In the genomic region with DNA sequence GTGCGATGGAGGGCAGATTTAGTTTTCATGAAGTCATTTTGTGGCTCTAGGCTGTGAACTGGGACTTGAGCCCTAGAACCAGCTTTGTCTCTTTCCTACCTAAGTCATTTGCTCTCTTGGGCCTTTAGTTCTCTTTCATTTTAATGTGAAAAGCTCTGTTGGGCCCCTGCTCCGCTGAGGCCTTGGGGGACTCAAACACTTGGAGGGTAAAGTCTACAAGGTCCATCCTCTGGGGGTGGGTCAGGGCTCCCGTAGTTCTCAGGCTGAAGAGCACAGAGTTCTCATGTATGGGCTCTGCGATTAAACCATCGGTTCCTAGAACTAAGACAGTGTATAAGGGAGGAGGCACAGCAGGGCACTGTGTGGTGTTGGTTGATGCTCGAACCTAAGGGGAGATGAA, we compare ENCODE assay signal across 20 mouse cellular contexts. TPM values are rescaled to one million over a fixed set of nuclear protein-coding genes. Genes with fewer than 3 reads are reported as not detected.
DNase-seq lines count a peak whose midpoint lies in the region; ATAC-seq and TF ChIP-seq lines count a peak whose summit lies in the region.
"Had no signal": no experiment of that assay in that cellular context is flagged by ENCODE, and none has a peak within 500 bp of the region (broad histone marks: within the 10 kb centered on the region; RNA-seq: fewer than 3 reads in every experiment).

No protein-coding gene starts in this region.

- TF ChIP-seq CTCF in layer of hippocampus, adult 2 months (conservative IDR thresholded peaks at IDR 0.05) = no peak

- no peaks in the 10 kb centered on the region for H3K9me3 ChIP-seq in limb, embryonic 15.5 days
- H3K9me3 ChIP-seq: G1E; limb, embryonic 13.5 days had no signal

- peak; percentile 15 for DNase-seq in cerebellum, adult 9-10 months
- no peak for DNase-seq in cerebellum, postnatal 25 days
- DNase-seq in layer of hippocampus, adult 2 months (ENCODE audit: low spot score in 2 of 2) = no peak
- no peak for DNase-seq in layer of hippocampus, adult 9-10 months (ENCODE audit: low spot score)
- DNase-seq in ES-CJ7 (ENCODE audit: low read depth, low spot score) = peak; percentile 59
- no peak for DNase-seq in T-cell, adult 2 months (ENCODE audit: low spot score)
- DNase-seq in embryo, embryonic 10.5 days (ENCODE audit: low spot score) = no peak
- DNase-seq: cerebellum, adult 11 months; embryo, embryonic 11 days; heart, adult 11 months; heart, postnatal 10 days; kidney, postnatal 36 days; layer of hippocampus, postnatal 36 days; thymus, postnatal 4 days had no signal

- WGBS in limb, embryonic 15.5 days = 66% methylated on average over 6 of the region's 6 CpGs

- no peak overlapping the region for H3K4me2 ChIP-seq in limb, embryonic 15.5 days
- H3K4me2 ChIP-seq: limb, embryonic 13.5 days; midbrain, embryonic 11.5 days had no signal

- H3K4me3 ChIP-seq in layer of hippocampus, adult 2 months = no peak overlapping the region
- H3K4me3 ChIP-seq in limb, embryonic 15.5 days = no peak overlapping the region
- H3K4me3 ChIP-seq: limb, embryonic 13.5 days had no signal

- H3K27me3 ChIP-seq in limb, embryonic 15.5 days = no peaks in the 10 kb centered on the region
- H3K27me3 ChIP-seq: limb, embryonic 13.5 days had no signal

- peaks cover 55% of the 10 kb centered on the region for H3K4me1 ChIP-seq in limb, embryonic 15.5 days

- no peak overlapping the region for H3K9ac ChIP-seq in limb, embryonic 15.5 days

- peak overlapping the region; percentile 6; the same call in 1 of the 2 replicates for H3K27ac ChIP-seq in layer of hippocampus, adult 2 months
- H3K27ac ChIP-seq in limb, embryonic 15.5 days = peak overlapping the region; percentile 12; the same call in 1 of the 2 replicates
- H3K27ac ChIP-seq: hindbrain, postnatal 0 days had no signal

- peaks cover 5% of the 10 kb centered on the region; the same call in 1 of the 2 replicates for H3K36me3 ChIP-seq in limb, embryonic 15.5 days

- ATAC-seq in limb, embryonic 15.5 days (ENCODE audit: insufficient number of reproducible peaks, low FRiP score, low TSS enrichment, low read depth) = no peak
- ATAC-seq: hindbrain, postnatal 0 days; lung, postnatal 0 days had no signal

RNA-seq across cellular contexts. Expression of a gene that starts 11.0 kb away (rescaled TPM):
- total RNA-seq in layer of hippocampus, adult 2 months (2021) = 10 to 100 TPM; 59.1 to 63.4 TPM
- 10.1 and 10.9 TPM in 2 replicates for polyA plus RNA-seq in limb, embryonic 15.5 days (2015; fragmentation: Nextera tagmentation; extraction: Ambion mirVana)

RNA-seq across cellular contexts. Expression of a gene that starts 27.3 kb away (rescaled TPM):
- total RNA-seq in layer of hippocampus, adult 2 months (2021) = 10 to 100 TPM; 78.8 to 82.5 TPM
- polyA plus RNA-seq in limb, embryonic 15.5 days (2015; fragmentation: Nextera tagmentation; extraction: Ambion mirVana) = 13.9 TPM in 2 replicates

Comparison
In these comparisons a context has a peak if more than half of its experiments do, and no peak if none do; other contexts are left out.
1. DNase-seq: peak in cerebellum, adult 9-10 months (single experiment) and ES-CJ7 (single experiment); none in cerebellum, postnatal 25 days (0 of 2), layer of hippocampus, adult 2 months (0 of 2), layer of hippocampus, adult 9-10 months (single experiment), T-cell, adult 2 months (single experiment) and embryo, embryonic 10.5 days (single experiment).